8 mouse cellular contexts compared by ENCODE assay signal in genomic region chr4:141148009-141148801, GRCm38 (mm10). TPM values are rescaled to one million over a fixed set of nuclear protein-coding genes. Genes with fewer than 3 reads are reported as not detected.
DNase-seq lines count a peak whose midpoint lies in the region; ATAC-seq and TF ChIP-seq lines count a peak whose summit lies in the region.

No protein-coding gene starts in this region.

- H3K4me3 ChIP-seq in forebrain, embryonic 16.5 days (replicated peaks; ENCODE audit: low read length) = peak overlapping the region; percentile 99
- H3K4me3 ChIP-seq in intestine, postnatal 0 days (ENCODE audit: low read depth, low read length) = peak overlapping the region; percentile 98

- no peaks in the 10 kb centered on the region for H3K9me3 ChIP-seq in forebrain, embryonic 16.5 days (ENCODE audit: control insufficient read depth, low read length)
- H3K9me3 ChIP-seq in intestine, postnatal 0 days (ENCODE audit: control insufficient read depth) = no peaks in the 10 kb centered on the region

- ATAC-seq in forebrain, embryonic 16.5 days = peak; percentile 75
- peak; percentile 71 for ATAC-seq in intestine, postnatal 0 days

- TF ChIP-seq CTCF in intestine, postnatal 0 days (IDR thresholded peaks at IDR 0.05; ENCODE audit: low read depth) = peak; percentile 21; the same call in 1 of the 2 replicates

- peak overlapping the region; percentile 98 for H3K9ac ChIP-seq in forebrain, embryonic 16.5 days (replicated peaks; ENCODE audit: low read depth, low read length)
- peak overlapping the region; percentile 92 for H3K9ac ChIP-seq in intestine, postnatal 0 days (ENCODE audit: low read depth, low read length)

- peak overlapping the region; percentile 80 for H3K4me2 ChIP-seq in forebrain, embryonic 16.5 days (ENCODE audit: low read length)
- H3K4me2 ChIP-seq in intestine, postnatal 0 days (replicated peaks; ENCODE audit: low read depth) = peak overlapping the region; percentile 83

- no peaks in the 10 kb centered on the region for H3K27me3 ChIP-seq in forebrain, embryonic 16.5 days (replicated peaks; ENCODE audit: control insufficient read depth, insufficient read depth, low read length)
- no peaks in the 10 kb centered on the region for H3K27me3 ChIP-seq in intestine, postnatal 0 days (replicated peaks; ENCODE audit: control insufficient read depth, insufficient read depth, low read length)

- under 1% methylated on average over 66 of the region's 66 CpGs for WGBS in forebrain, embryonic 16.5 days
- under 1% methylated on average over 57 of the region's 66 CpGs for WGBS in intestine, postnatal 0 days

- DNase-seq in right cerebral cortex, postnatal 25 days = peak; percentile 42
- no peak for DNase-seq in right cerebral cortex, adult 2 months (ENCODE audit: low spot score in 2 of 2)
- DNase-seq in adrenal gland, postnatal 36 days = peak; percentile 49 to 64
- DNase-seq in lung, postnatal 10 days = peak; percentile 50
- DNase-seq in spleen, postnatal 14 days (ENCODE audit: low spot score in 2 of 2) = peak; percentile 32 to 54
- no peak for DNase-seq in urinary bladder, adult 18-20 months (ENCODE audit: low spot score in 2 of 2)

- H3K36me3 ChIP-seq in forebrain, embryonic 16.5 days (ENCODE audit: control insufficient read depth, insufficient read depth) = no peaks in the 10 kb centered on the region
- H3K36me3 ChIP-seq in intestine, postnatal 0 days (ENCODE audit: control insufficient read depth, insufficient read depth) = no peaks in the 10 kb centered on the region

- peak overlapping the region; percentile 86 for H3K27ac ChIP-seq in forebrain, embryonic 16.5 days (ENCODE audit: low read length)
- peak overlapping the region; percentile 97 for H3K27ac ChIP-seq in intestine, postnatal 0 days (ENCODE audit: low read depth, low read length)

- peaks cover 21% of the 10 kb centered on the region for H3K4me1 ChIP-seq in forebrain, embryonic 16.5 days (replicated peaks; ENCODE audit: control insufficient read depth, insufficient read depth, low read length)
- 0 out of 2 replicates have a peak, but pooled peaks cover 8% of the 10 kb centered on the region for H3K4me1 ChIP-seq in intestine, postnatal 0 days (replicated peaks; ENCODE audit: control insufficient read depth, insufficient read depth, low read length)

RNA-seq across cellular contexts. Expression of gene Fbxo42, which starts 0.5 kb away (rescaled TPM):
- 10 to 100 TPM; 20.4 to 21.6 TPM for total RNA-seq in adrenal gland, postnatal 36 days (2021)
- 25.4 and 27.1 TPM in 2 replicates for polyA plus RNA-seq in forebrain, embryonic 16.5 days (2015; fragmentation: Nextera tagmentation; extraction: Ambion mirVana)
- 11.6 and 14.3 TPM in 2 replicates for polyA plus RNA-seq in intestine, postnatal 0 days (2015; fragmentation: Nextera tagmentation; extraction: Ambion mirVana)

RNA-seq across cellular contexts. Expression of gene Szrd1, which starts 8.6 kb away (rescaled TPM):
- total RNA-seq in adrenal gland, postnatal 36 days (2021) = 100 to 1,000 TPM; 110 to 123 TPM
- polyA plus RNA-seq in forebrain, embryonic 16.5 days (2015; fragmentation: Nextera tagmentation; extraction: Ambion mirVana) = 27.6 and 31.2 TPM in 2 replicates
- 35.0 TPM in 2 replicates for polyA plus RNA-seq in intestine, postnatal 0 days (2015; fragmentation: Nextera tagmentation; extraction: Ambion mirVana)

Comparison
In these comparisons a context has a peak if more than half of its experiments do, and no peak if none do; other contexts are left out.
1. DNase-seq: peak in right cerebral cortex, postnatal 25 days (single experiment), adrenal gland, postnatal 36 days (2 of 2), lung, postnatal 10 days (single experiment) and spleen, postnatal 14 days (2 of 2); none in right cerebral cortex, adult 2 months (0 of 2) and urinary bladder, adult 18-20 months (0 of 2).